Mouse (Mus musculus) olfactory bulb, adult 2 months (tissue): ENCODE measurements at regions not wholly inside any gene's neighbourhood (a gene's known extent, or its start where the extent isn't known, plus 50 kb on each side); places are given as distances from the start of the nearest gene placed in this dataset.

ENCODE experiments used
- H3K27ac ChIP-seq: fragments of 200-500 bp; 2 replicates; pipeline ENCODE4 v1.5.1; 2012; ENCODE audit warnings: low read depth, low read length; ENCODE audit not compliant: insufficient read depth
- H3K4me1 ChIP-seq: fragments of 200-500 bp; 2 replicates; pipeline ENCODE4 v1.6.1; 2012; ENCODE audit warnings: low read length; ENCODE audit not compliant: control insufficient read depth, insufficient read depth
- H3K4me3 ChIP-seq: fragments of 200-500 bp; 2 replicates; pipeline ENCODE4 v1.5.1; 2012; ENCODE audit warnings: mild to moderate bottlenecking, low read depth, low read length, moderate library complexity; ENCODE audit not compliant: insufficient read depth
- CTCF ChIP-seq: fragments of 200-500 bp; IDR thresholded peaks from 2 replicates; pipeline ENCODE4 v1.5.1; 2012; ENCODE audit warnings: low read depth, mild to moderate bottlenecking, low read length, moderate library complexity; ENCODE audit not compliant: insufficient read depth
- POLR2A ChIP-seq: fragments of 200-500 bp; IDR thresholded peaks from 2 replicates; pipeline ENCODE4 v1.6.1; 2012; ENCODE audit warnings: mild to moderate bottlenecking, low read depth, low read length, moderate library complexity; ENCODE audit not compliant: insufficient read depth
- WGBS: fragments of 180-500 bp; shearing (Covaris S2); methylation state at CpG from one replicate; pipeline ENCODE4 v1.1.7; 2018; 5-methylcytosine and 5-hydroxymethylcytosine counted together

- WGBS, result 87% methylated on average over 2 of the region's 2 CpGs
- Histone ChIP-seq H3K4me1 (no peaks in the 10 kb centered on the region), H3K4me3 (no peak overlapping the region), H3K27ac (no peak overlapping the region)
- TF ChIP-seq CTCF (no peak), POLR2A (no peak)
These were observed 65.1 kb upstream of the Cwc22 start for GRCm38 (mm10) chr2:78011051-78011800.

GRCm38 (mm10) chr2:78010066-78010690, 64.0 kb upstream of the Cwc22 start:
- Histone ChIP-seq H3K27ac (no peak overlapping the region), H3K4me3 (no peak overlapping the region), H3K4me1 (no peaks in the 10 kb centered on the region)
- TF ChIP-seq POLR2A (no peak), CTCF (no peak)
- WGBS, result 84% methylated on average over 5 of the region's 5 CpGs

- WGBS, result 97% methylated on average over 1 of the region's 1 CpGs
These were observed 61.9 kb upstream of the Cwc22 start for GRCm38 (mm10) chr2:78008094-78008493.

GRCm38 (mm10) chr2:78005402-78006021, 59.3 kb upstream of the Cwc22 start:
- 54% methylated on average over 7 of the region's 7 CpGs for WGBS
- Histone ChIP-seq H3K4me3 (no peak overlapping the region), H3K27ac (no peak overlapping the region), H3K4me1 (no peaks in the 10 kb centered on the region)
- no peak for TF ChIP-seq POLR2A

More at GRCm38 (mm10) chr2:78008094-78008493, 61.9 kb upstream of the Cwc22 start:
- TF ChIP-seq POLR2A, result no peak
- H3K27ac ChIP-seq, result no peak overlapping the region
- no peak overlapping the region for H3K4me3 ChIP-seq
- no peaks in the 10 kb centered on the region for H3K4me1 ChIP-seq

GRCm38 (mm10) chr2:78004426-78004825, 58.3 kb upstream of the Cwc22 start:
- WGBS, result 70% methylated on average over 5 of the region's 5 CpGs
- no peaks in the 10 kb centered on the region for H3K4me1 ChIP-seq
- TF ChIP-seq POLR2A, result no peak
- TF ChIP-seq CTCF, result no peak
- no peak overlapping the region for H3K27ac ChIP-seq
- no peak overlapping the region for H3K4me3 ChIP-seq
